Mouse (Mus musculus) monocyte, adult 2 months (primary cell): Measurements from ENCODE around the gene Gpr182.
"Not testable (repeated sequence)": the region's sequence is repeated elsewhere in the genome, so short reads cannot be mapped to it uniquely, and the experiment has no call there.

Source experiments
- DNase-seq, 2 experiments: peaks; one replicate each; pipeline ENCODE4 v3.0.0; 2022; ENCODE audit warnings: low spot score in 2 of 2, low read depth in 1 of 2

Gpr182 gene

GRCm38 (mm10) chr10:127751548-127751947 lies at the start of gene Gpr182:
Gene Gpr182, minus strand, starts transcription at chr10:127751732.
- DNase-seq = no peak

- DNase-seq = no peak
Measured at GRCm38 (mm10) chr10:127800891-127801290, 49.4 kb upstream of the Gpr182 start, which contains the start of gene Rdh16. Gene Rdh16, plus strand, starts transcription at chr10:127801152.

GRCm38 (mm10) chr10:127799295-127799694 lies 47.8 kb upstream of the Gpr182 start:
- DNase-seq = no peak

- not testable (repeated sequence) for DNase-seq
Measured at GRCm38 (mm10) chr10:127785411-127785810, 33.9 kb upstream of the Gpr182 start.

- not testable (repeated sequence) for DNase-seq
Measured at GRCm38 (mm10) chr10:127782321-127782720, 30.8 kb upstream of the Gpr182 start.

GRCm38 (mm10) chr10:127776011-127776410 lies 24.5 kb upstream of the Gpr182 start, which contains the start of gene Rdh9:
Gene Rdh9, plus strand, starts transcription at chr10:127776386.
- DNase-seq = no peak

- DNase-seq = no peak
Measured at GRCm38 (mm10) chr10:127766564-127766963, 15.0 kb upstream of the Gpr182 start.

GRCm38 (mm10) chr10:127763914-127764680 lies 12.6 kb upstream of the Gpr182 start:
- DNase-seq = no peak

- DNase-seq = not testable (repeated sequence)
Measured at GRCm38 (mm10) chr10:127762926-127763325, 11.4 kb upstream of the Gpr182 start.

GRCm38 (mm10) chr10:127759181-127760110 lies 7.9 kb upstream of the Gpr182 start, which contains the start of the genes Rdh1 and Rdh16f1:
Gene Rdh1, plus strand, starts transcription at chr10:127759721.
Gene Rdh16f1, plus strand, starts transcription at chr10:127759787.
- no peak for DNase-seq

- DNase-seq = no peak
Measured at GRCm38 (mm10) chr10:127755770-127756468, 4.4 kb upstream of the Gpr182 start.

GRCm38 (mm10) chr10:127755246-127755645 lies 3.7 kb upstream of the Gpr182 start:
- no peak for DNase-seq

GRCm38 (mm10) chr10:127754566-127755166 lies 3.1 kb upstream of the Gpr182 start:
- DNase-seq = no peak

- no peak for DNase-seq
Measured at GRCm38 (mm10) chr10:127750136-127750777, 1.3 kb downstream of the Gpr182 start.

GRCm38 (mm10) chr10:127748847-127749612 lies 2.5 kb downstream of the Gpr182 start:
- DNase-seq = no peak

GRCm38 (mm10) chr10:127747254-127747653 lies 4.3 kb downstream of the Gpr182 start:
- no peak for DNase-seq

GRCm38 (mm10) chr10:127745886-127746285 lies 5.6 kb downstream of the Gpr182 start:
- DNase-seq = no peak

- peak in 1 of 2 experiments; percentile 15 for DNase-seq
Measured at GRCm38 (mm10) chr10:127744661-127745060, 6.9 kb downstream of the Gpr182 start.

- peak in 1 of 2 experiments; percentile 15 for DNase-seq
Measured at GRCm38 (mm10) chr10:127739661-127740161, 11.8 kb downstream of the Gpr182 start.
